Mouse (Mus musculus) kidney, embryonic 14.5 days (tissue): ENCODE measurements around the gene Cyb5r4. TPM values are rescaled to one million over a fixed set of nuclear protein-coding genes. Genes with fewer than 3 reads are reported as not detected.
"Not testable (repeated sequence)": the region's sequence is repeated elsewhere in the genome, so short reads cannot be mapped to it uniquely, and the experiment has no call there.

ENCODE experiments used
- ATAC-seq: fragments of 200-750 bp; cut with Nextera tagmentation; 2 replicates; pipeline ENCODE4 v1.8.0; 2017; ENCODE audit warnings: moderate number of reproducible peaks, mild to moderate bottlenecking, moderate TSS enrichment, moderate library complexity; ENCODE audit not compliant: low FRiP score, low TSS enrichment
- H3K27ac ChIP-seq: fragments of 300-500 bp; sonication (generic); 2 replicates; pipeline ENCODE4 v1.5.1; 2014; ENCODE audit warnings: low read depth, mild to moderate bottlenecking, low read length, moderate library complexity, mixed read lengths
- H3K27me3 ChIP-seq: fragments of 300-500 bp; sonication (generic); 2 replicates; pipeline ENCODE4 v1.6.1; 2014; ENCODE audit warnings: mild to moderate bottlenecking, low read length; ENCODE audit not compliant: control insufficient read depth, insufficient read depth
- H3K36me3 ChIP-seq: fragments of 300-500 bp; sonication (generic); 2 replicates; pipeline ENCODE4 v1.6.1; 2014; ENCODE audit warnings: low read length, mixed read lengths; ENCODE audit not compliant: control insufficient read depth, insufficient read depth
- H3K4me1 ChIP-seq: fragments of 300-500 bp; sonication (generic); 2 replicates; pipeline ENCODE4 v1.6.1; 2014; ENCODE audit warnings: low read length, mixed read lengths; ENCODE audit not compliant: control insufficient read depth, insufficient read depth
- H3K4me2 ChIP-seq: fragments of 300-500 bp; sonication (generic); replicated peaks from 2 replicates; pipeline ENCODE4 v1.6.1; 2014; ENCODE audit warnings: low read depth, mild to moderate bottlenecking, low read length
- H3K4me3 ChIP-seq: fragments of 300-500 bp; sonication (generic); 2 replicates; pipeline ENCODE4 v1.5.1; 2014; ENCODE audit warnings: mild to moderate bottlenecking, low read length
- H3K9ac ChIP-seq: fragments of 300-500 bp; sonication (generic); 2 replicates; pipeline ENCODE4 v1.6.1; 2014; ENCODE audit warnings: low read depth, mild to moderate bottlenecking, low read length, moderate library complexity
- H3K9me3 ChIP-seq: fragments of 300-500 bp; sonication (generic); 2 replicates; pipeline ENCODE4 v1.6.1; 2016; ENCODE audit warnings: low read length; ENCODE audit not compliant: control insufficient read depth
- WGBS: fragments of 180-500 bp; shearing (Covaris S2); extraction: QIAGEN DNeasy Blood & Tissue Kit; methylation state at CpG from one replicate; pipeline ENCODE4 v1.1.7; 2014; 5-methylcytosine and 5-hydroxymethylcytosine counted together
- polyA plus RNA-seq: library from polyadenylated mRNA; unstranded; fragments of >200 nt; fragmentation: Nextera tagmentation; extraction: Ambion mirVana; gene quantifications from 2 replicates; pipeline ENCODE4 v1.2.1, GENCODE M21; 2014

The Cyb5r4 gene
- polyA plus RNA-seq, 1 experiment from 2014 or later, result 70.3 TPM

GRCm38 (mm10) chr9:87115456-87115931, 93.7 kb downstream of the Cyb5r4 start:
- Histone ChIP-seq H3K4me2 (no peak overlapping the region), H3K4me3 (no peak overlapping the region), H3K27ac (no peak overlapping the region), H3K9me3 (no peaks in the 10 kb centered on the region), H3K4me1 (no peaks in the 10 kb centered on the region), H3K9ac (no peak overlapping the region), H3K27me3 (no peaks in the 10 kb centered on the region), H3K36me3 (no peaks in the 10 kb centered on the region)
- WGBS, result 68% methylated on average over 6 of the region's 6 CpGs
- ATAC-seq, result no peak

- Histone ChIP-seq H3K27me3 (no peaks in the 10 kb centered on the region), H3K27ac (no peak overlapping the region), H3K36me3 (no peaks in the 10 kb centered on the region), H3K4me3 (no peak overlapping the region), H3K4me2 (no peak overlapping the region), H3K4me1 (no peaks in the 10 kb centered on the region), H3K9ac (no peak overlapping the region), H3K9me3 (no peaks in the 10 kb centered on the region)
- WGBS, result 88% methylated on average over 1 of the region's 1 CpGs
- no peak for ATAC-seq
Measured at GRCm38 (mm10) chr9:87115978-87116377, 94.2 kb downstream of the Cyb5r4 start.

- ATAC-seq, result no peak
Measured at GRCm38 (mm10) chr9:87118996-87119395, 97.2 kb downstream of the Cyb5r4 start.

GRCm38 (mm10) chr9:87121956-87122493, 100.2 kb downstream of the Cyb5r4 start:
- Histone ChIP-seq H3K4me2 (no peak overlapping the region), H3K9me3 (no peaks in the 10 kb centered on the region), H3K36me3 (no peaks in the 10 kb centered on the region), H3K4me1 (no peaks in the 10 kb centered on the region), H3K27ac (no peak overlapping the region), H3K27me3 (no peaks in the 10 kb centered on the region), H3K4me3 (no peak overlapping the region), H3K9ac (no peak overlapping the region)
- no peak for ATAC-seq
- 68% methylated on average over 9 of the region's 9 CpGs for WGBS

More at GRCm38 (mm10) chr9:87118996-87119395, 97.2 kb downstream of the Cyb5r4 start:
- H3K27ac ChIP-seq, result no peak overlapping the region
- 67% methylated on average over 3 of the region's 3 CpGs for WGBS
- H3K9ac ChIP-seq, result no peak overlapping the region
- no peak overlapping the region for H3K4me2 ChIP-seq
- no peaks in the 10 kb centered on the region for H3K27me3 ChIP-seq
- H3K4me1 ChIP-seq, result no peaks in the 10 kb centered on the region
- no peaks in the 10 kb centered on the region for H3K36me3 ChIP-seq
- no peak overlapping the region for H3K4me3 ChIP-seq
- H3K9me3 ChIP-seq, result no peaks in the 10 kb centered on the region

GRCm38 (mm10) chr9:87127046-87127445, 105.2 kb downstream of the Cyb5r4 start:
- not testable (repeated sequence) for H3K9me3 ChIP-seq, H3K27me3 ChIP-seq, H3K27ac ChIP-seq, H3K4me1 ChIP-seq, H3K4me2 ChIP-seq, H3K4me3 ChIP-seq, H3K36me3 ChIP-seq, H3K9ac ChIP-seq, ATAC-seq
- whole genome bisulfite sequencing, result 83% methylated on average over 5 of the region's 6 CpGs

Other genes starting within 250 kb of the Cyb5r4 start
- gene Snap91, start 141.4 kb upstream of the Cyb5r4 start, polyA plus RNA-seq, result 13.0 and 18.9 TPM in 2 replicates
- gene Ripply2, start 6.5 kb upstream of the Cyb5r4 start, polyA plus RNA-seq, result 2.1 TPM in 2 replicates
- gene Mrap2, start 122.3 kb downstream of the Cyb5r4 start, polyA plus RNA-seq, result not detected in 2 replicates
- 5.9 and 9.9 TPM in 2 replicates for gene Cep162, start 233.5 kb downstream of the Cyb5r4 start, polyA plus RNA-seq